Mouse (Mus musculus) small intestine, adult 2 months (tissue): ENCODE measurements around the gene Tbck.

Experiments used
- CTCF ChIP-seq: fragments of 200-500 bp; IDR thresholded peaks from 2 replicates; pipeline ENCODE4 v1.5.1; 2012; ENCODE audit warnings: low read depth, mild to moderate bottlenecking, control low read depth, inconsistent platforms, low read length, moderate library complexity, mixed read lengths; ENCODE audit not compliant: insufficient replicate concordance, insufficient read length; ENCODE audit errors: extremely low read depth
- POLR2A ChIP-seq: fragments of 200-500 bp; IDR thresholded peaks from 2 replicates; pipeline ENCODE4 v1.6.1; 2012; ENCODE audit warnings: low read depth, mild to moderate bottlenecking, control low read depth, inconsistent platforms, low read length, moderate library complexity

DNA sequence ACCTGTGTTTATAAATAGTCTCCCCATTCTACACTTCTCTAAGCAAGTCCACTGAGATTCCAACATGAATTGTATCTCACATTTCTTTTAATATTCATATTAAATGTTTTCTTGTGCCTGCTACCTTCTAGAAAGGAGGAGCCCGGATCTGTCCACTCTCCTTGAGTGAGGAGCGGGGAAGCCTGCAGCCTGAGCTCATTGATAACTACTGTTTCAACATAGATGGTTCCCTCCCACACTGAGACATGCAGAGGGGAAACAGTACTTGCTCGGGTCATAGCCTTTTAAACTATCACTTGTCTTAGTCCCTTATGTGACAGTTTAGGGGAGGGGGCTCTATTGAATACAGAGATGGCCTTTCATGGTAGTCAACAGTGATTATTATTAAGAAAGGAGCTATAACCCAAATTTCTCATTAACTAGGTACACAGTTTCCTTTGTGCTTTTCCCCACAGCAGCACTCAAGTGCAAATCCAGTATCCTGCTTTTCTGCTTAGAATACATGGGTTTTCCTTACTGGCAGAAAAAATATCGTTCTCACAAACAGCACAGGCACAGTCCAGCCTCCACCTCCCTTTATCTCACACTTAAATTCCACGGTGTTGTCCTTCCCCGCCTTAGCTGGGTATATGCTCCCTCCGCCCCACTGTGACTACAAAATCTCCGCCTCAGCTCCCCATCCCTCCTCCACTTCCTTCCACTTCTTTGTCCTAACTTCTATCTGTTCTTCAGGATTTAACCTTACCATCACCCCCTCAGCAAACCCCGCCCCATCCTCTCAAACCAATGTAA lies 130.0 kb downstream of the Tbck start:
- no peak for TF ChIP-seq CTCF
- TF ChIP-seq POLR2A, result no peak
